Mouse (Mus musculus) thymus, adult 2 months (tissue): ENCODE measurements at regions not wholly inside any gene's neighbourhood (a gene's known extent, or its start where the extent isn't known, plus 50 kb on each side); places are given as distances from the start of the nearest gene placed in this dataset.

Source experiments
- CTCF ChIP-seq: fragments of 200-500 bp; IDR thresholded peaks from 2 replicates; pipeline ENCODE4 v1.5.1; 2012; ENCODE audit warnings: mild to moderate bottlenecking, control low read depth, low read length, moderate library complexity, borderline replicate concordance; ENCODE audit not compliant: control insufficient read depth, poor library complexity, insufficient read depth; ENCODE audit errors: extremely low read depth
- POLR2A ChIP-seq: fragments of 200-500 bp; IDR thresholded peaks from 2 replicates; pipeline ENCODE4 v1.6.1; 2012; ENCODE audit warnings: mild to moderate bottlenecking, low read length, control low read depth, moderate library complexity; ENCODE audit not compliant: control insufficient read depth, poor library complexity, insufficient read depth; ENCODE audit errors: extremely low read depth

- TF ChIP-seq CTCF (no peak), POLR2A (no peak)
Observed at GRCm38 (mm10) chr8:95983690-95984089, 95.3 kb upstream of the Got2 start.
